Mouse (Mus musculus) CH12.LX (cell line): Measurements from ENCODE around the gene Cenpm. TPM values are rescaled to one million over a fixed set of nuclear protein-coding genes. Genes with fewer than 3 reads are reported as not detected.

Experiments
- DNase-seq: peaks from one replicate; pipeline ENCODE4 v3.0.0-alpha.2; 2013; ENCODE audit errors: extremely low read depth
- H3K27ac ChIP-seq: 2 replicates; pipeline ENCODE4 v1.5.1; 2012; ENCODE audit warnings: low read depth, mild to moderate bottlenecking, control low read depth, moderate library complexity; ENCODE audit not compliant: insufficient read depth
- H3K27me3 ChIP-seq: replicated peaks from 2 replicates; pipeline ENCODE3; 2012; ENCODE audit warnings: inconsistent platforms
- H3K36me3 ChIP-seq, 2 experiments: replicated peaks in 1 of 2; 2 replicates each; pipeline versions ENCODE3 to v1.6.1; 2012; ENCODE audit warnings: inconsistent platforms in 1 of 2, low read length in 1 of 2, mild to moderate bottlenecking in 1 of 2, mixed read lengths in 1 of 2, moderate library complexity in 1 of 2; ENCODE audit not compliant: control insufficient read depth in 1 of 2, insufficient read depth in 1 of 2
- H3K4me1 ChIP-seq, 2 experiments: 2 replicates each; pipeline ENCODE4 v1.6.1; 2012; ENCODE audit warnings: inconsistent platforms in 1 of 2, moderate library complexity in 1 of 2; ENCODE audit not compliant: insufficient read depth in 2 of 2, control insufficient read depth in 1 of 2
- H3K4me2 ChIP-seq: 2 replicates; pipeline ENCODE4 v1.6.1; 2012; ENCODE audit warnings: low read depth, mild to moderate bottlenecking, control low read depth; ENCODE audit not compliant: poor library complexity, insufficient read depth, severe bottlenecking
- H3K4me3 ChIP-seq, 3 experiments: fragments of 150-350 bp in 1 of 3; sonication (generic) in 1 of 3; replicated peaks in 1 of 3; 2 replicates each; pipeline versions ENCODE3 to v1.5.1; 2011 to 2012; ENCODE audit warnings: low read depth in 2 of 3, low read length in 2 of 3, mild to moderate bottlenecking in 2 of 3, moderate library complexity in 2 of 3, control low read depth in 1 of 3, improper control_type of control experiment in 1 of 3, inconsistent platforms in 1 of 3, mixed read lengths in 1 of 3; ENCODE audit not compliant: poor library complexity in 1 of 3
- H3K79me2 ChIP-seq: replicated peaks from 2 replicates; pipeline ENCODE4 v1.6.1; 2012; ENCODE audit warnings: mild to moderate bottlenecking, moderate library complexity; ENCODE audit not compliant: control insufficient read depth, poor library complexity, insufficient read depth, severe bottlenecking; ENCODE audit errors: extremely low read depth
- H3K9ac ChIP-seq: 2 replicates; pipeline ENCODE4 v1.6.1; 2012; ENCODE audit warnings: low read depth, mild to moderate bottlenecking, control low read depth, moderate library complexity; ENCODE audit not compliant: insufficient read depth
- H3K9me3 ChIP-seq: replicated peaks from 2 replicates; pipeline ENCODE3; 2012; ENCODE audit warnings: low read length, inconsistent platforms, mixed read lengths
- CHD1 ChIP-seq: IDR thresholded peaks from 2 replicates; pipeline ENCODE4 v1.6.1; 2012; ENCODE audit warnings: low read depth, low read length, improper control_type of control experiment, inconsistent platforms
- CHD2 ChIP-seq: IDR thresholded peaks from 2 replicates; pipeline ENCODE4 v1.6.1; 2011; ENCODE audit warnings: low read length, improper control_type of control experiment
- EP300 ChIP-seq: IDR thresholded peaks from 2 replicates; pipeline ENCODE4 v1.6.1; 2011; ENCODE audit warnings: low read length, improper control_type of control experiment
- ETS1 ChIP-seq: conservative IDR thresholded peaks from 2 replicates; pipeline ENCODE4 v1.6.1; 2012; ENCODE audit warnings: low read depth, mild to moderate bottlenecking, inconsistent platforms, low read length, improper control_type of control experiment, moderate library complexity
- HCFC1 ChIP-seq: IDR thresholded peaks from 2 replicates; pipeline ENCODE4 v1.6.1; 2012; ENCODE audit warnings: low read depth, mild to moderate bottlenecking, inconsistent platforms, low read length, improper control_type of control experiment
- IRF4 ChIP-seq: IDR thresholded peaks from 2 replicates; pipeline ENCODE4 v1.6.1; 2014; ENCODE audit warnings: low read depth, mild to moderate bottlenecking, inconsistent platforms, low read length, improper control_type of control experiment
- JUN ChIP-seq: IDR thresholded peaks from 2 replicates; pipeline ENCODE4 v1.6.1; 2011; ENCODE audit warnings: low read depth, mild to moderate bottlenecking, low read length, improper control_type of control experiment, moderate library complexity; ENCODE audit not compliant: insufficient read depth
- KAT2A ChIP-seq: IDR thresholded peaks from 2 replicates; pipeline ENCODE4 v1.6.1; 2012; ENCODE audit warnings: low read length, improper control_type of control experiment, inconsistent platforms; ENCODE audit not compliant: insufficient replicate concordance
- MAX ChIP-seq: IDR thresholded peaks from 2 replicates; pipeline ENCODE4 v1.6.1; 2011; ENCODE audit warnings: low read length, improper control_type of control experiment
- MAZ ChIP-seq: IDR thresholded peaks from 2 replicates; pipeline ENCODE4 v1.6.1; 2012; ENCODE audit warnings: low read depth, mild to moderate bottlenecking, inconsistent platforms, low read length, improper control_type of control experiment, moderate library complexity
- MXI1 ChIP-seq: IDR thresholded peaks from 2 replicates; pipeline ENCODE4 v1.6.1; 2011; ENCODE audit warnings: mild to moderate bottlenecking, low read depth, low read length, improper control_type of control experiment
- MYC ChIP-seq: IDR thresholded peaks from 2 replicates; pipeline ENCODE4 v1.6.1; 2011; ENCODE audit warnings: low read depth, mild to moderate bottlenecking, improper control_type of control experiment, low read length
- NELFE ChIP-seq: IDR thresholded peaks from 2 replicates; pipeline ENCODE4 v1.6.1; 2011; ENCODE audit warnings: low read depth, low read length, improper control_type of control experiment
- POLR2A ChIP-seq: IDR thresholded peaks from 2 replicates; pipeline ENCODE4 v1.6.1; 2011; ENCODE audit warnings: low read depth, mild to moderate bottlenecking, improper control_type of control experiment, low read length
- POLR2AphosphoS2 ChIP-seq: IDR thresholded peaks from 2 replicates; pipeline ENCODE4 v1.6.1; 2011; ENCODE audit warnings: low read depth, low read length, improper control_type of control experiment
- RAD21 ChIP-seq: IDR thresholded peaks from 2 replicates; pipeline ENCODE4 v1.6.1; 2011; ENCODE audit warnings: low read depth, mild to moderate bottlenecking, low read length, improper control_type of control experiment, moderate library complexity
- RCOR1 ChIP-seq: conservative IDR thresholded peaks from 2 replicates; pipeline ENCODE4 v1.6.1; 2012; ENCODE audit warnings: low read depth, mild to moderate bottlenecking, inconsistent platforms, low read length, improper control_type of control experiment
- SIN3A ChIP-seq: IDR thresholded peaks from 2 replicates; pipeline ENCODE4 v1.6.1; 2012; ENCODE audit warnings: low read length, improper control_type of control experiment, inconsistent platforms
- TBP ChIP-seq: conservative IDR thresholded peaks from 2 replicates; pipeline ENCODE4 v1.6.1; 2011; ENCODE audit warnings: low read depth, low read length, improper control_type of control experiment
- UBTF ChIP-seq: IDR thresholded peaks from 2 replicates; pipeline ENCODE4 v1.6.1; 2012; ENCODE audit warnings: low read depth, mild to moderate bottlenecking, inconsistent platforms, low read length, improper control_type of control experiment, moderate library complexity
- USF1 ChIP-seq: IDR thresholded peaks from 2 replicates; pipeline ENCODE4 v1.6.1; 2014; ENCODE audit warnings: low read depth, mild to moderate bottlenecking, inconsistent platforms, low read length, improper control_type of control experiment
- ZC3H11A ChIP-seq: IDR thresholded peaks from 2 replicates; pipeline ENCODE4 v1.6.1; 2012; ENCODE audit warnings: low read depth, mild to moderate bottlenecking, inconsistent platforms, low read length, improper control_type of control experiment
- ZMIZ1 ChIP-seq: IDR thresholded peaks from 2 replicates; pipeline ENCODE4 v1.6.1; 2012; ENCODE audit warnings: low read depth, mild to moderate bottlenecking, inconsistent platforms, low read length, improper control_type of control experiment
- ZNF384 ChIP-seq: IDR thresholded peaks from 2 replicates; pipeline ENCODE4 v1.6.1; 2012; ENCODE audit warnings: low read depth, low read length, improper control_type of control experiment, inconsistent platforms
- dilution Hi-C: fragments of 300-500 bp; cut with MboI; formaldehyde crosslinking; loops from 2 replicates; pipeline ENCODE4 v1.14.3; 2020; ENCODE audit warnings: low sequenced_read_pairs; ENCODE audit not compliant: extremely low pct_unique_long_range_greater_than_20kb, extremely low pct_ligation_motif_present
- in situ Hi-C: fragments of 300-500 bp; cut with MboI; formaldehyde crosslinking; loops from 3 replicates; pipeline ENCODE4 v1.14.3; 2019; ENCODE audit warnings: low sequenced_read_pairs, low pct_ligation_motif_present, low pct_unique_long_range_greater_than_20kb, mixed read lengths
- polyA plus RNA-seq: library from polyadenylated mRNA; unstranded; fragments of >175 nt; gene quantifications from 2 replicates; pipeline ENCODE4 v1.2.1, GENCODE M21; 2012; ENCODE audit warnings: low read depth; ENCODE audit not compliant: insufficient read length
- total RNA-seq, 2 experiments: library from RNA; depleted of rRNA; stranded (reverse); fragments of 300-350 nt in 1 of 2; fragments of >200 nt in 1 of 2; gene quantifications; 2 replicates each; pipeline ENCODE4 v1.2.3; 2012 to 2014

The Cenpm gene
- total and polyA plus RNA-seq, 3 experiments: 22.8 to 39.6 (median 34.2) TPM

- no peak for TF ChIP-seq TBP
These were observed 41.5 kb downstream of the Cenpm start (continued) for GRCm38 (mm10) chr15:82203090-82203489.

- H3K27ac ChIP-seq: no peak overlapping the region
These were observed 42.5 kb downstream of the Cenpm start for GRCm38 (mm10) chr15:82202086-82202485.

GRCm38 (mm10) chr15:82199546-82199945, 45.0 kb downstream of the Cenpm start:
- H3K27ac ChIP-seq: no peak overlapping the region
- peaks cover 0 to 15% of the 10 kb centered on the region in 2 experiments; a peak in 2 of 4 replicates for H3K4me1 ChIP-seq
- no peak overlapping the region for H3K9ac ChIP-seq
- peaks cover 91 to 99% of the 10 kb centered on the region in 2 experiments for H3K36me3 ChIP-seq
- H3K9me3 ChIP-seq: no peaks in the 10 kb centered on the region
- no peak for DNase-seq
- H3K27me3 ChIP-seq: no peaks in the 10 kb centered on the region
- H3K4me2 ChIP-seq: no peak overlapping the region
- dilution Hi-C loops: no loop called here
- H3K4me3 ChIP-seq: no peak overlapping the region
- no peak for TF ChIP-seq KAT2A
- TF ChIP-seq CHD2: no peak
- no peak for TF ChIP-seq UBTF
- TF ChIP-seq IRF4: no peak
- TF ChIP-seq RAD21: no peak
- TF ChIP-seq NELFE: no peak
- no peak for TF ChIP-seq JUN
- no peak for TF ChIP-seq USF1
- no peak for TF ChIP-seq MAZ
- TF ChIP-seq, all 38 proteins: peak for 0
- in situ Hi-C loops: no loop called here
- no peaks in the 10 kb centered on the region for H3K79me2 ChIP-seq

More at GRCm38 (mm10) chr15:82202086-82202485, 42.5 kb downstream of the Cenpm start:
- in situ Hi-C loops: no loop called here
- dilution Hi-C loops: no loop called here
- Histone ChIP-seq H3K4me2 (no peak overlapping the region), H3K36me3 (peaks cover 92 to 99% of the 10 kb centered on the region in 2 experiments), H3K79me2 (no peaks in the 10 kb centered on the region; the same call in 1 of the 2 replicates)
- no peak for DNase-seq
- TF ChIP-seq ETS1: no peak
- TF ChIP-seq RCOR1: no peak
- TF ChIP-seq TBP: no peak
- no peak for TF ChIP-seq HCFC1
- no peak for TF ChIP-seq UBTF
- TF ChIP-seq ZMIZ1: no peak
- TF ChIP-seq RAD21: no peak
- TF ChIP-seq CHD1: no peak
- TF ChIP-seq MYC: no peak
- no peak for TF ChIP-seq POLR2AphosphoS2
- no peak for TF ChIP-seq NELFE
- no peak for TF ChIP-seq EP300
- no peak for TF ChIP-seq MXI1
- TF ChIP-seq POLR2A: no peak
- TF ChIP-seq MAX: no peak
- no peak for TF ChIP-seq SIN3A
- no peak for TF ChIP-seq ZC3H11A
- TF ChIP-seq ZNF384: no peak
- no peak for TF ChIP-seq IRF4
- TF ChIP-seq, all 38 proteins: peak for 0
- no peak overlapping the region for H3K4me3 ChIP-seq
- peaks cover 6% of the 10 kb centered on the region for H3K9me3 ChIP-seq
- peaks cover 6 to 38% of the 10 kb centered on the region in 2 experiments; a peak in 3 of 4 replicates for H3K4me1 ChIP-seq
- no peaks in the 10 kb centered on the region for H3K27me3 ChIP-seq
- no peak overlapping the region for H3K9ac ChIP-seq
